Mouse (Mus musculus) olfactory bulb, adult 2 months (tissue): ENCODE data around the gene Psmb9. TPM values are rescaled to one million over a fixed set of nuclear protein-coding genes. Genes with fewer than 3 reads are reported as not detected.

Source experiments
- H3K27ac ChIP-seq: fragments of 200-500 bp; 2 replicates; pipeline ENCODE4 v1.5.1; 2012; ENCODE audit warnings: low read depth, low read length; ENCODE audit not compliant: insufficient read depth
- H3K4me1 ChIP-seq: fragments of 200-500 bp; 2 replicates; pipeline ENCODE4 v1.6.1; 2012; ENCODE audit warnings: low read length; ENCODE audit not compliant: control insufficient read depth, insufficient read depth
- H3K4me3 ChIP-seq: fragments of 200-500 bp; 2 replicates; pipeline ENCODE4 v1.5.1; 2012; ENCODE audit warnings: mild to moderate bottlenecking, low read depth, low read length, moderate library complexity; ENCODE audit not compliant: insufficient read depth
- CTCF ChIP-seq: fragments of 200-500 bp; IDR thresholded peaks from 2 replicates; pipeline ENCODE4 v1.5.1; 2012; ENCODE audit warnings: low read depth, mild to moderate bottlenecking, low read length, moderate library complexity; ENCODE audit not compliant: insufficient read depth
- POLR2A ChIP-seq: fragments of 200-500 bp; IDR thresholded peaks from 2 replicates; pipeline ENCODE4 v1.6.1; 2012; ENCODE audit warnings: mild to moderate bottlenecking, low read depth, low read length, moderate library complexity; ENCODE audit not compliant: insufficient read depth
- WGBS: fragments of 180-500 bp; shearing (Covaris S2); methylation state at CpG from one replicate; pipeline ENCODE4 v1.1.7; 2018; 5-methylcytosine and 5-hydroxymethylcytosine counted together
- polyA plus RNA-seq: library from polyadenylated mRNA; stranded (reverse); fragments of >200 nt; gene quantifications from 2 replicates; pipeline ENCODE4 v1.2.4, GENCODE M21; 2012; ENCODE audit warnings: low replicate concordance; ENCODE audit not compliant: missing spikeins, insufficient read depth, insufficient read length

The Psmb9 gene
- polyA plus RNA-seq, 1 experiment: 272 TPM

GRCm38 (mm10) chr17:34200772-34201505, 13.4 kb upstream of the Psmb9 start:
- 93% methylated on average over 16 of the region's 16 CpGs for WGBS
- Histone ChIP-seq H3K27ac (no peak overlapping the region), H3K4me3 (no peak overlapping the region), H3K4me1 (peaks cover 28% of the 10 kb centered on the region)
- TF ChIP-seq CTCF (no peak), POLR2A (no peak)

- no peak overlapping the region for H3K4me3 ChIP-seq
- TF ChIP-seq POLR2A (no peak), CTCF (no peak)
- H3K4me1 ChIP-seq: peaks cover 21% of the 10 kb centered on the region
- H3K27ac ChIP-seq: no peak overlapping the region
- WGBS: 84% methylated on average over 10 of the region's 10 CpGs
These were observed 12.5 kb upstream of the Psmb9 start for GRCm38 (mm10) chr17:34200047-34200446.

- WGBS: 78% methylated on average over 12 of the region's 12 CpGs
These were observed 11.6 kb upstream of the Psmb9 start for GRCm38 (mm10) chr17:34199050-34199619.

GRCm38 (mm10) chr17:34198521-34198912, 11.0 kb upstream of the Psmb9 start:
- Histone ChIP-seq H3K4me1 (peaks cover 15% of the 10 kb centered on the region), H3K4me3 (peak overlapping the region; percentile 49), H3K27ac (no peak overlapping the region)
- TF ChIP-seq CTCF: no peak
- TF ChIP-seq POLR2A: no peak
- 14% methylated on average over 11 of the region's 11 CpGs for WGBS

More at GRCm38 (mm10) chr17:34199050-34199619, 11.6 kb upstream of the Psmb9 start:
- Histone ChIP-seq H3K4me3 (no peak overlapping the region; the same call in 1 of the 2 replicates), H3K27ac (no peak overlapping the region), H3K4me1 (peaks cover 20% of the 10 kb centered on the region)
- TF ChIP-seq CTCF (no peak), POLR2A (no peak)

GRCm38 (mm10) chr17:34197904-34198520, 10.4 kb upstream of the Psmb9 start:
- WGBS: 2% methylated on average over 32 of the region's 32 CpGs
- Histone ChIP-seq H3K4me1 (peaks cover 15% of the 10 kb centered on the region), H3K27ac (no peak overlapping the region), H3K4me3 (peak overlapping the region; percentile 49)
- no peak for TF ChIP-seq POLR2A
- TF ChIP-seq CTCF: no peak

- no peak within 1 kb of the TSS for H3K27ac ChIP-seq
- peak within 1 kb of the TSS; percentile 49 for H3K4me3 ChIP-seq
- TF ChIP-seq CTCF (no peak), POLR2A (no peak)
- peaks cover 15% of the 10 kb centered on the region for H3K4me1 ChIP-seq
- WGBS: 8% methylated on average over 41 of the region's 41 CpGs
These were observed 9.7 kb upstream of the Psmb9 start, which contains the start of gene Psmb8 for GRCm38 (mm10) chr17:34196941-34197894. Gene Psmb8 (plus strand): TSS chr17:34197721.

- Histone ChIP-seq H3K4me3 (no peak overlapping the region), H3K4me1 (peaks cover 15% of the 10 kb centered on the region), H3K27ac (no peak overlapping the region)
- 62% methylated on average over 12 of the region's 12 CpGs for WGBS
- TF ChIP-seq POLR2A: no peak
- TF ChIP-seq CTCF: no peak
These were observed 8.9 kb upstream of the Psmb9 start for GRCm38 (mm10) chr17:34196491-34196890.

GRCm38 (mm10) chr17:34194723-34195122, 7.2 kb upstream of the Psmb9 start:
- H3K4me3 ChIP-seq: no peak overlapping the region
- 84% methylated on average over 4 of the region's 4 CpGs for WGBS
- no peak overlapping the region for H3K27ac ChIP-seq
- peaks cover 15% of the 10 kb centered on the region for H3K4me1 ChIP-seq
- TF ChIP-seq CTCF (no peak), POLR2A (no peak)

GRCm38 (mm10) chr17:34193468-34193867, 5.9 kb upstream of the Psmb9 start:
- Histone ChIP-seq H3K4me1 (peaks cover 17% of the 10 kb centered on the region), H3K4me3 (no peak overlapping the region), H3K27ac (no peak overlapping the region)
- TF ChIP-seq CTCF (no peak), POLR2A (no peak)
- 65% methylated on average over 8 of the region's 8 CpGs for WGBS
